Mouse (Mus musculus): ENCODE data around the gene Krcc1.

Krcc1 gene

DNA sequence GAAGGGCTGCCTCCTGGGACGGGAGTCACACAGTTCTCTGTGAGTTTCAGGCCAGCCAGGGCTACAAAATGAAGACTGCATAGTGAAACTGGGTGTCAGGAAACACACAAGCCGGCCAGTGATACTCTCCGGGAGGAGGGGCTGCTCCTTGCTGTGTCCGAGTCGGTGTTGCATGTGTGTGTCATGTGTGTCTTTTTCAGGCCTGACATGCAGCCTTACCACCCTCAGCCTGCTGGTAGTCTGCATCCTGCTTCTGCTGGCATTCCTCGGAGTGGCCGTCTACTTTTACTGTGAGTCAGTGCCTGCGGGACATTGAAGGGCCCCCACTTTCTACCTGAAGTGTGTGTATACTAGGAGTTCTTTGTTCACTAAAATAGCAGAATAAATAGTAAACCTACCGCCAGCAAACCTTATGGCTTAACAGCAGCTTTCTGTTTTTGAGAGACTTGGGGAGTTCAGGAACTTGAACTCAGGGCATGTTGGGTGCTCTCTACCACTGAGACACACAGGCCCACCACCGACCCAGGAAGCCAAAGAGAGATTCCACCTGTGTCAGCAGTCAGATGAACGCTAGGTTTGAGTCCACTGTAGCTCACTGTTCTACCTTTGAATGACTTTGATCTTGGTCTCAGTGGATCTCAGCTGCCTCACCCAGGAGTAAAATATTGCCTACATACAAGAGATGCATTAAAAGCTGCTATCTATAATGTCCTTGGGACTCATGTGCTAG lies 60.9 kb downstream of the Krcc1 start:
- no peak for DNase-seq

- DNase-seq = no peak
Observed at GRCm38 (mm10) chr6:71333031-71333430, 61.6 kb downstream of the Krcc1 start.

GRCm38 (mm10) chr6:71333578-71334273 lies 62.2 kb downstream of the Krcc1 start:
- DNase-seq = no peak

All from right cerebral cortex, postnatal 14 days (tissue).